Mouse (Mus musculus) testis, postnatal 10 days (tissue): ENCODE measurements around the gene Mrtfb.
A peak's percentile ranks its signal among the peaks of the same experiment; 100 is the strongest.

Source experiments
- DNase-seq: peaks from one replicate; pipeline ENCODE4 v3.0.0; 2021; ENCODE audit warnings: low spot score

Mrtfb gene

GRCm38 (mm10) chr16:13255855-13256635 lies at the start of gene Mrtfb:
Mrtfb (plus strand) TSS chr16:13256481.
- DNase-seq = peak; percentile 95

- DNase-seq = no peak
These were observed 48.6 kb upstream of the Mrtfb start for GRCm38 (mm10) chr16:13207649-13208048.

DNA sequence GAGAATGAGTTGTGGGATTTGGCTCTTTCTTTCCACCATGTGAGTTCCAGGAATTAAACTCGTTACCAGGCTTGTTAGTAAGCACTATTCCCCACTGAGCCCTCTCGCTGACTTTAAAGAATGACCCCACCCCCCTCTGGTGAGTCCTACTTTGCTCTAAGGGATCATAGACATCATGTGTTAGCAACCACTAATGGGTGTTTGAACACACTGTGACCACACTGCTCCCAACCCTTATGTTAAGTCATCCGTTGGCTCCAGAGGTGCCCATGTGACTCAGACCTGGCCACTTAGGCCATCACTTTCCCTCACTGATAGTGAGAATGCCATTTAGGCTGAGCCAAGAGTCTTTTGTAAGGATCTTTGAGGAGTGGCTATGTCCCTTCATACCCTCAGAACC lies 48.2 kb upstream of the Mrtfb start:
- DNase-seq = no peak

- no peak for DNase-seq
These were observed 43.5 kb upstream of the Mrtfb start for GRCm38 (mm10) chr16:13212781-13213180.

- DNase-seq = no peak
These were observed 39.9 kb upstream of the Mrtfb start for GRCm38 (mm10) chr16:13216116-13216952.

GRCm38 (mm10) chr16:13217951-13218350 lies 38.3 kb upstream of the Mrtfb start:
- no peak for DNase-seq

DNA sequence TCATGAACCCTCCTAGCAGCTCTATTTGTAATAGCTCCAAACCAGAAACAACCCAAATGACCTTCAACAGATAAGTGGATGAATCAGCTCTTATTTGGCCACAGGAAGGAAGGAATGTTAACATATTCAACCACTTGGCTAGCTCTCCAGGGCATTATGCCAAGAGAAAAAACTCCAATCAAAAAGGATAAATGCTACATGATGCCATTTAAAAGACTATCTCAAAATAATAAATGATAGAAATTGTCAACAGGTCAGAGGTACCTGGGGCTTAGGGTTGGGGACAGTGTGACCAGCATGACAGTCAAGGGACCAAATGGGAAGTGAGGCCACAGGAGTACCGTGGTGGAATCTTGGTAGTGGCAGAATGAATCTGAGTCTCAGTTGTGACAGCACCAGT lies 34.8 kb upstream of the Mrtfb start:
- no peak for DNase-seq

DNA sequence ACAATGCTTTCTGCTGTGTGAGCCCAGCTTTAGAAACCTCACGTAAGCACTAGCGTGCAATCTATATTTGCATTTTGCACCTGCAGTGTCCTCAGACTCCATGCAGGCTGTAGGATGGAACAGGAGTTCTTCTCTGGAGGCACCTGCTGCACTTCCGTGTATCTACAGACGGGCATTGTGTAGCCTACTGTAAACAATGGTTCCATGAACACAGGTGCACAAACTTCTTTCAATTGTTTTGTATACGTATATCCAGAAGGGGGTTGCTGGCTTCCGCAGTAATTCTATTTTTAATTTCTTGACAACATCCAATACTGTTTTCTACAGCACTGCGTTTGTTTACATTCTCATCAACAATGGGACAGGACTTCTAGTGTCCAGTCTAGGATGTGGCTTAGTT lies 24.2 kb upstream of the Mrtfb start:
- no peak for DNase-seq

DNA sequence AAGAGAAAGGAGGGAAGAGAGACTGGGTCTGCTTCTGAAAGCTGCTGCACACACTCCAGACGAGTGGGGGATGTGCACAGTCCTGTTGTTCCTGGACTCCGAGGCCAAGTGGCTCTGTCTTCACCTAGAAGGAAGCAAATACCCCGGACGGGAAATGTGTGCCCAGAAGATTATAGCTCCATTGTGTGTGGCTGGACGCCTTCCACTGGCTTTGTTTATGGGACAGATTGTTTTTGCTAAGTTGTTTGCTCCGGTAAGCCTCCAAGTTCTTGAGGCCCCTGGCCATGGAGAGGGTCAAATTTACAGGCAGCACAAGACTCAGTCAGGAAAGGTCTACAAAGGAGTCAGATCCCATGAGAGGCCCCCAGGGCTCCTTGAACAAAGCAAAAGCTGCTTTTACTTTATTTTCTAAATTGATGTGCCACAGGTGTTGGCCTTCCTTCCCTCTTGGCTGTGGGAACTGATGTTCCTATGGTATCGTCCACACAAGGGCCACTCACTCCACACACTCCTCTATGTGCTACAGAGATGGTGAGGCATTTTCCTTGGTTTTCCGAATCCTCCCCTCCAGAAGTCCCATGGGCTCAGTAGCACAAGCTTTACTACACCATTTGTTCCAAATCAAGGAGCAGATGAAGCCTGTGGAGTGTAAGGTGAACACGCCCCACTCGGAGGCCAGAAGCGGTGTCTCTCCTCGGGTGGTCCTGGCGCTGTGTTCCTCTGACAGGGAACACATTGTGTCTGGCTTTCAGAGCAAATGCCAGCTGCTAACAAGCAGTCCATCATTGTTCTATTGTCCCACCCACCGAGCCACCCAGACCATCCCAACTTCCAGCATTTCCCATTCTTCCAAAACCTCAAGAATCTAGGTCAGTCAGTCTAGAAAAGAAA lies 23.1 kb upstream of the Mrtfb start:
- peak; percentile 60 for DNase-seq

DNA sequence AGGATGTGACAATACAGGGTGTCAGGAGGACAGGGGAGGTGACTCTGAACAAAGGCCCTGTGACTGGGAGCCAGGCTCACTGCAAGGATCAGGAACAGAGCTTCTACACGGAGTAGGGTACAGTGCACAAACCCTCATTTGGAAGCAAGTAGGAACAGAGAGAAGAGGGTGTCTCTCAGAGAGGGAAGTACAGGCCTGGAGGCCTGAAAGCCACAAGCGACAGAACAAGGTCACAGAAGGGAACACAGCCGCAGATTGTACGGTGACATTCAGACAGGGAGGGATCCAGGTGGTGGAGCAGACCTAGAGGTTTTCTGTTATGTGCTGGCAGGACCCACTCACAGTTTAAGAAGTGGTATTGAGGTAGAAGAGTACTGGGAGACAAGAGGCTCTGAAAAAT lies 17.2 kb upstream of the Mrtfb start:
- no peak for DNase-seq

- DNase-seq = no peak
These were observed 16.7 kb upstream of the Mrtfb start for GRCm38 (mm10) chr16:13239544-13239943.

- no peak for DNase-seq
These were observed 16.0 kb upstream of the Mrtfb start for GRCm38 (mm10) chr16:13240326-13240725.

- DNase-seq = no peak
These were observed 10.6 kb upstream of the Mrtfb start for GRCm38 (mm10) chr16:13245658-13246057.

DNA sequence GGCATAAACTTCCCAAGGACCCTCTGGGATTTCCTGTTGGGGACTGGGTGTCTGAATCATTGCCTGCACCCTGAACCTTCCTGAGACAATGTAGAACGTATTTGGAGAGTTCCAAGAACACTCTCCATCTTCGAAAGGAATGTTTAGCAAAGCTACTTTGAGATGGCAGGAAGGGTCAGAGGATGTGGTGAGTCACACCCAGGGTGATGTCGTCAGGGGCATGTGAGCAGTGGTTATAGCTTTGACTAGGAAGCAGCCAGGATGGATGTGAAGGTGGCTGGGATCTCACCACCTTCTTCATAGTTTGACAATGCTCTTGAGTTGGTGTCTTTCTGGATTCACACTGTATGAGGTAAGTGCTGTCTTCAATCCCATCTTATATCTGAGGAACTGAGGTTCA lies 9.4 kb upstream of the Mrtfb start:
- DNase-seq = no peak

- no peak for DNase-seq
These were observed 6.2 kb upstream of the Mrtfb start for GRCm38 (mm10) chr16:13250061-13250460.

DNA sequence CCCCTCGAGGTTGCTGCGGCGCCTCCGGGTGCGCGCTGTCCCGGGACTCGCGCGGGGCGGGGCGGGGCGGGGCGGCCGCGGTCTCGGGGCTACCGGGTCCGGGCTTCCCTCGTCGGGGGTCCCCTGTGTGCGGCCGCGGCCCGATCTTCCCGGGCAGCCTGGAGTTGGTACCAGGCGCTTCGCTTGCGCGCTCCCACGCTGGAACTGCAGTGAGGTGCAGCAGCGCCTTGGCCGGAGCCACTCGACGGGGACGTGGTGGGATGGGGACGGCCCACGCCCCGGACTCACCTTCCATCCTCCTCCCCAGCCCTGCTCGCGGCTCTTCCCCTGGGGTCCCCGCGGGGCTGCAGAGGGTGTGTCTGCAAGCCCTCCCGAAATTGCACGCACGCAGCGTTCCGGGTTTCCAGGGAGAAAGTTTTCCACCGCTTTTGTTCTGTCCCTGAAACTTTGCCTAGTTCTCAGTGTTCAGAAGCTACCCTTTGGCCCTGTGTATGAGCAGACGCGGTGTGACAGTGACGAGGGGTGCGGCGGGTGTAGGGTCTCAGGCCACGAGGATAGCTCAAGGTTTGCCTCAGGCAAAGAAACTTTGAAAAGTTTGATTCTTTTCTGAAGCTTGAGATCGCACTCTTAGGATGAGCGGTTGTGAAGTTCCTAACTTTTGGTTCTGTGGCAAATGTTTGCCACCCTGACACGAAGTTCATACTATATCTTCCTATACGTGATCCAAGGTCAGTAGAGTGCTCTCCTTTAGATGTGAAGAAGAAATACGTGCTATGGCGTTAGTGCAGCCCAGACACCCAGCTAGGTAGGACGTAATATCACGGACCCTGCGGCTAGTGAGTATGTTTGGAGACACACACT lies 616 bp downstream of the Mrtfb start:
- DNase-seq = peak; percentile 72

GRCm38 (mm10) chr16:13257528-13257835 lies 1.2 kb downstream of the Mrtfb start:
- DNase-seq = no peak

- DNase-seq = no peak
These were observed 2.7 kb downstream of the Mrtfb start for GRCm38 (mm10) chr16:13259026-13259425.

- no peak for DNase-seq
These were observed 10.0 kb downstream of the Mrtfb start for GRCm38 (mm10) chr16:13266312-13266711.

DNA sequence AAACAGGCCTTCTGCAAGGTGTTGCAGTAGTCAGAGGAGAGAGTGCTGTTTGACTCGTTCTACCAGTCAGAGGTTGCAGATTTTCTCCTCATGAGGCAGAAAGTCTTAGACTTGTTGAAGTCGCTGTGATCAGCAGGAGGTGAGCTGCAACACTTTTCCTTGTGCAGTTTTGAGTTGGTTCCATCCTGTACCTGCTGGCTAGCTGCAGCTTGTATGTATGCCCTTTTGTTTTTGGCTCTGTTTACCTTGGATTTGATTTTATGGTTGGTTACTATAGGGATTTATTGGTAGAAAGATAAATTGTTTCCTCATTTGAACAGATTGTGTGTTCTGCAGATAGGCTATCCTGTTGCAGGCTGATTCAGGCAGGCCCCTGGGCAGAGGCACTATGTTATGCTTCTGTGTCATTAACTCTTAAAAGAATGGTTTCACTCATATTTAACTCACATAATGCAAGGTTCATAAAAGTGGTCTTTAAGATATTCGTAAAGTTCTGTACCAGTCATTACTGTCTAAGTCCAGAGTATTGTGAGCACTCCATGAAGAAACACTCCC lies 11.1 kb downstream of the Mrtfb start:
- no peak for DNase-seq

DNA sequence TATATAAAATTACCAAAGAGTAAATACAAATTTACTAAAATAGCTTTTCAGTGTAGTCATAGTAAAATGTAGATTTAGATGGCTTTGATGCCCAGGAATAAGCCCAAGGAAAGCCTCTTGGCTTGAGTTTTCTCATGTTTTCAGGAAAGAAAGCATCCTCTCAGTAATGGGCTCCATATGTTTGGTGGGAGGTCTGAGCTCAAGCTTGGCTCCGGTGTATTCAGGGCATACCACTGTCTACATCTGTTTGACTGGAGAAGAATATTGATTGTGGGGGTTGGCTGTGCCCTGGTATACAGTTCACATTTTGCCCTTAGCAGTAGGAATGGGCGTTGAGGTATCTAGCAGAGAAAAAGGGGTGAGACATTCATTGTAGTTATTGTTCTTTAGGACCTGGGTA lies 13.1 kb downstream of the Mrtfb start:
- no peak for DNase-seq
